Mouse (Mus musculus): Measurements from ENCODE around the gene Mettl15. TPM values are rescaled to one million over a fixed set of nuclear protein-coding genes. Genes with fewer than 3 reads are reported as not detected.

The Mettl15 gene
- polyA plus RNA-seq, 2 experiments = 7.7 to 10.7 TPM

- Histone ChIP-seq H3K9me3 (ENCODE audit: control insufficient read depth, low read length) (no peaks in the 10 kb centered on the region), H3K4me3 (replicated peaks; ENCODE audit: low read length) (no peak overlapping the region), H3K27me3 (ENCODE audit: control insufficient read depth, insufficient read depth, low read length) (no peaks in the 10 kb centered on the region), H3K36me3 (ENCODE audit: control insufficient read depth, insufficient read depth, low read length) (no peaks in the 10 kb centered on the region), H3K4me2 (replicated peaks; ENCODE audit: low read depth, low read length, severe bottlenecking) (no peak overlapping the region), H3K4me1 (ENCODE audit: control insufficient read depth, insufficient read depth, low read length) (no peaks in the 10 kb centered on the region), H3K9ac (ENCODE audit: low read depth, low read length, severe bottlenecking) (no peak overlapping the region), H3K27ac (replicated peaks; ENCODE audit: low read depth, low read length) (no peak overlapping the region)
- DNase-seq (ENCODE audit: low spot score) = no peak
- no peak for TF ChIP-seq POLR2A (IDR thresholded peaks at IDR 0.05; ENCODE audit: borderline replicate concordance, extremely low read depth, insufficient read depth, insufficient read length)
- 81% methylated on average over 3 of the region's 3 CpGs for WGBS
- ATAC-seq (ENCODE audit: low FRiP score, low read depth) = no peak
Measured at GRCm38 (mm10) chr2:109182993-109183392, 97.6 kb downstream of the Mettl15 start.

GRCm38 (mm10) chr2:109158509-109158908, 122.0 kb downstream of the Mettl15 start:
- Histone ChIP-seq H3K27me3 (ENCODE audit: control insufficient read depth, insufficient read depth, low read length) (no peaks in the 10 kb centered on the region), H3K36me3 (ENCODE audit: control insufficient read depth, insufficient read depth, low read length) (no peaks in the 10 kb centered on the region), H3K9ac (ENCODE audit: low read depth, low read length, severe bottlenecking) (no peak overlapping the region), H3K4me1 (ENCODE audit: control insufficient read depth, insufficient read depth, low read length) (no peaks in the 10 kb centered on the region), H3K4me2 (replicated peaks; ENCODE audit: low read depth, low read length, severe bottlenecking) (no peak overlapping the region), H3K4me3 (replicated peaks; ENCODE audit: low read length) (no peak overlapping the region), H3K9me3 (ENCODE audit: control insufficient read depth, low read length) (no peaks in the 10 kb centered on the region), H3K27ac (replicated peaks; ENCODE audit: low read depth, low read length) (no peak overlapping the region)
- WGBS = 59% methylated on average over 1 of the region's 1 CpGs
- TF ChIP-seq POLR2A (IDR thresholded peaks at IDR 0.05; ENCODE audit: borderline replicate concordance, extremely low read depth, insufficient read depth, insufficient read length) = no peak
- no peak for ATAC-seq (ENCODE audit: low FRiP score, low read depth)
- no peak for DNase-seq (ENCODE audit: low spot score)

GRCm38 (mm10) chr2:109156131-109156530, 124.4 kb downstream of the Mettl15 start:
- ATAC-seq (ENCODE audit: low FRiP score, low read depth) = no peak
- DNase-seq (ENCODE audit: low spot score) = peak; percentile 4

GRCm38 (mm10) chr2:109153402-109154050, 127.0 kb downstream of the Mettl15 start:
- Histone ChIP-seq H3K4me1 (ENCODE audit: control insufficient read depth, insufficient read depth, low read length) (no peaks in the 10 kb centered on the region), H3K4me3 (replicated peaks; ENCODE audit: low read length) (no peak overlapping the region), H3K36me3 (ENCODE audit: control insufficient read depth, insufficient read depth, low read length) (no peaks in the 10 kb centered on the region), H3K4me2 (replicated peaks; ENCODE audit: low read depth, low read length, severe bottlenecking) (no peak overlapping the region), H3K9ac (ENCODE audit: low read depth, low read length, severe bottlenecking) (no peak overlapping the region), H3K9me3 (ENCODE audit: control insufficient read depth, low read length) (no peaks in the 10 kb centered on the region), H3K27me3 (ENCODE audit: control insufficient read depth, insufficient read depth, low read length) (no peaks in the 10 kb centered on the region), H3K27ac (replicated peaks; ENCODE audit: low read depth, low read length) (no peak overlapping the region)
- ATAC-seq (ENCODE audit: low FRiP score, low read depth) (no peak), DNase-seq (ENCODE audit: low spot score) (no peak)
- TF ChIP-seq POLR2A (IDR thresholded peaks at IDR 0.05; ENCODE audit: borderline replicate concordance, extremely low read depth, insufficient read depth, insufficient read length) = no peak
- WGBS = 75% methylated on average over 6 of the region's 6 CpGs

More at GRCm38 (mm10) chr2:109156131-109156530, 124.4 kb downstream of the Mettl15 start:
- 70% methylated on average over 1 of the region's 1 CpGs for WGBS
- Histone ChIP-seq H3K4me3 (replicated peaks; ENCODE audit: low read length) (no peak overlapping the region), H3K4me2 (replicated peaks; ENCODE audit: low read depth, low read length, severe bottlenecking) (no peak overlapping the region), H3K9me3 (ENCODE audit: control insufficient read depth, low read length) (no peaks in the 10 kb centered on the region), H3K9ac (ENCODE audit: low read depth, low read length, severe bottlenecking) (no peak overlapping the region), H3K27me3 (ENCODE audit: control insufficient read depth, insufficient read depth, low read length) (no peaks in the 10 kb centered on the region), H3K36me3 (ENCODE audit: control insufficient read depth, insufficient read depth, low read length) (no peaks in the 10 kb centered on the region), H3K4me1 (ENCODE audit: control insufficient read depth, insufficient read depth, low read length) (no peaks in the 10 kb centered on the region), H3K27ac (replicated peaks; ENCODE audit: low read depth, low read length) (no peak overlapping the region)
- TF ChIP-seq POLR2A (IDR thresholded peaks at IDR 0.05; ENCODE audit: borderline replicate concordance, extremely low read depth, insufficient read depth, insufficient read length) = no peak

- Histone ChIP-seq H3K27ac (replicated peaks; ENCODE audit: low read depth, low read length) (no peak overlapping the region), H3K4me1 (ENCODE audit: control insufficient read depth, insufficient read depth, low read length) (no peaks in the 10 kb centered on the region), H3K36me3 (ENCODE audit: control insufficient read depth, insufficient read depth, low read length) (no peaks in the 10 kb centered on the region), H3K4me3 (replicated peaks; ENCODE audit: low read length) (no peak overlapping the region), H3K27me3 (ENCODE audit: control insufficient read depth, insufficient read depth, low read length) (no peaks in the 10 kb centered on the region), H3K9ac (ENCODE audit: low read depth, low read length, severe bottlenecking) (no peak overlapping the region), H3K4me2 (replicated peaks; ENCODE audit: low read depth, low read length, severe bottlenecking) (no peak overlapping the region), H3K9me3 (ENCODE audit: control insufficient read depth, low read length) (no peaks in the 10 kb centered on the region)
- ATAC-seq (ENCODE audit: low FRiP score, low read depth) = no peak
- no peak for DNase-seq (ENCODE audit: low spot score)
- TF ChIP-seq POLR2A (IDR thresholded peaks at IDR 0.05; ENCODE audit: borderline replicate concordance, extremely low read depth, insufficient read depth, insufficient read length) = no peak
Measured at GRCm38 (mm10) chr2:109147292-109147691, 133.3 kb downstream of the Mettl15 start.
